Mouse (Mus musculus) hindbrain, embryonic 14.5 days (tissue): ENCODE data around the gene Tnnt2. TPM values are rescaled to one million over a fixed set of nuclear protein-coding genes. Genes with fewer than 3 reads are reported as not detected.

Experiments
- ATAC-seq: fragments of 200-750 bp; cut with Nextera tagmentation; 2 replicates; pipeline ENCODE4 v1.8.0; 2017; ENCODE audit warnings: moderate number of reproducible peaks, mild to moderate bottlenecking, moderate TSS enrichment, moderate library complexity; ENCODE audit not compliant: low FRiP score
- DNase-seq: peaks from one replicate; pipeline ENCODE4 v3.0.0-alpha.2; 2015; ENCODE audit warnings: low spot score
- H3K27ac ChIP-seq: fragments of 300-500 bp; sonication (generic); 2 replicates; pipeline ENCODE4 v1.5.1; 2014; ENCODE audit warnings: mild to moderate bottlenecking, moderate library complexity
- H3K27me3 ChIP-seq: fragments of 300-500 bp; sonication (generic); 2 replicates; pipeline ENCODE4 v1.6.1; 2014; ENCODE audit warnings: mild to moderate bottlenecking, low read length, mixed read lengths; ENCODE audit not compliant: control insufficient read depth, insufficient read depth
- H3K36me3 ChIP-seq: fragments of 300-500 bp; sonication (generic); replicated peaks from 2 replicates; pipeline ENCODE4 v1.6.1; 2014; ENCODE audit not compliant: control insufficient read depth, insufficient read depth
- H3K4me1 ChIP-seq: fragments of 300-500 bp; sonication (generic); replicated peaks from 2 replicates; pipeline ENCODE4 v1.6.1; 2014; ENCODE audit warnings: antibody characterized with exemption, low read length, mixed read lengths; ENCODE audit not compliant: control insufficient read depth, insufficient read depth
- H3K4me2 ChIP-seq: fragments of 300-500 bp; sonication (generic); replicated peaks from 2 replicates; pipeline ENCODE4 v1.6.1; 2014; ENCODE audit warnings: mild to moderate bottlenecking, moderate library complexity
- H3K4me3 ChIP-seq: fragments of 300-500 bp; sonication (generic); replicated peaks from 2 replicates; pipeline ENCODE4 v1.5.1; 2014; ENCODE audit warnings: mild to moderate bottlenecking, low read length
- H3K9ac ChIP-seq: fragments of 300-500 bp; sonication (generic); 2 replicates; pipeline ENCODE4 v1.6.1; 2014
- H3K9me3 ChIP-seq: fragments of 300-500 bp; sonication (generic); 2 replicates; pipeline ENCODE4 v1.6.1; 2016; ENCODE audit warnings: low read length; ENCODE audit not compliant: control insufficient read depth
- WGBS: fragments of 180-500 bp; shearing (Covaris S2); extraction: QIAGEN DNeasy Blood & Tissue Kit; methylation state at CpG from one replicate; pipeline ENCODE4 v1.1.7; 2014; 5-methylcytosine and 5-hydroxymethylcytosine counted together
- polyA plus RNA-seq: library from polyadenylated mRNA; unstranded; fragments of >200 nt; fragmentation: Nextera tagmentation; extraction: Ambion mirVana; gene quantifications from 2 replicates; pipeline ENCODE4 v1.2.1, GENCODE M21; 2014

Tnnt2 gene
- polyA plus RNA-seq, 1 experiment from 2014 or later: 0.70 TPM

- no peak overlapping the region for H3K4me3 ChIP-seq
- no peak overlapping the region for H3K9ac ChIP-seq
- ATAC-seq (no peak), DNase-seq (no peak)
- H3K4me1 ChIP-seq: no peaks in the 10 kb centered on the region
- no peak overlapping the region for H3K27ac ChIP-seq
- no peaks in the 10 kb centered on the region for H3K36me3 ChIP-seq
- H3K4me2 ChIP-seq: no peak overlapping the region
- 78% methylated on average over 20 of the region's 20 CpGs for WGBS
- no peaks in the 10 kb centered on the region for H3K27me3 ChIP-seq
- H3K9me3 ChIP-seq: no peaks in the 10 kb centered on the region
Measured at GRCm38 (mm10) chr1:135889461-135890185, 53.5 kb downstream of the Tnnt2 start.

- Histone ChIP-seq H3K9me3 (no peaks in the 10 kb centered on the region), H3K9ac (no peak overlapping the region), H3K4me1 (no peaks in the 10 kb centered on the region), H3K27me3 (no peaks in the 10 kb centered on the region), H3K4me3 (no peak overlapping the region), H3K4me2 (no peak overlapping the region), H3K27ac (no peak overlapping the region), H3K36me3 (no peaks in the 10 kb centered on the region)
- DNase-seq (no peak), ATAC-seq (no peak)
- WGBS: 83% methylated on average over 11 of the region's 11 CpGs
Measured at GRCm38 (mm10) chr1:135891424-135892216, 55.5 kb downstream of the Tnnt2 start.

GRCm38 (mm10) chr1:135892233-135892632 lies 56.1 kb downstream of the Tnnt2 start:
- ATAC-seq: no peak
- no peak overlapping the region for H3K4me2 ChIP-seq
- WGBS: 56% methylated on average over 6 of the region's 6 CpGs

GRCm38 (mm10) chr1:135892764-135893163 lies 56.6 kb downstream of the Tnnt2 start:
- Histone ChIP-seq H3K27ac (no peak overlapping the region), H3K4me2 (no peak overlapping the region), H3K4me1 (no peaks in the 10 kb centered on the region), H3K27me3 (no peaks in the 10 kb centered on the region), H3K9ac (no peak overlapping the region), H3K4me3 (no peak overlapping the region), H3K9me3 (no peaks in the 10 kb centered on the region), H3K36me3 (no peaks in the 10 kb centered on the region)
- DNase-seq: no peak
- no peak for ATAC-seq
- 84% methylated on average over 6 of the region's 6 CpGs for WGBS

More at GRCm38 (mm10) chr1:135892233-135892632, 56.1 kb downstream of the Tnnt2 start:
- Histone ChIP-seq H3K9me3 (no peaks in the 10 kb centered on the region), H3K27ac (no peak overlapping the region), H3K27me3 (no peaks in the 10 kb centered on the region), H3K4me3 (no peak overlapping the region), H3K4me1 (no peaks in the 10 kb centered on the region), H3K36me3 (no peaks in the 10 kb centered on the region), H3K9ac (no peak overlapping the region)
- no peak for DNase-seq

- Histone ChIP-seq H3K4me2 (no peak overlapping the region), H3K9me3 (no peaks in the 10 kb centered on the region), H3K4me3 (no peak overlapping the region), H3K4me1 (no peaks in the 10 kb centered on the region), H3K9ac (no peak overlapping the region), H3K27me3 (no peaks in the 10 kb centered on the region), H3K36me3 (no peaks in the 10 kb centered on the region), H3K27ac (no peak overlapping the region)
- ATAC-seq (no peak), DNase-seq (no peak)
- 89% methylated on average over 3 of the region's 3 CpGs for WGBS
Measured at GRCm38 (mm10) chr1:135893377-135893776, 57.2 kb downstream of the Tnnt2 start.

GRCm38 (mm10) chr1:135895367-135895766 lies 59.2 kb downstream of the Tnnt2 start:
- no peaks in the 10 kb centered on the region for H3K27me3 ChIP-seq
- WGBS: 88% methylated on average over 4 of the region's 4 CpGs
- H3K27ac ChIP-seq: no peak overlapping the region
- no peaks in the 10 kb centered on the region for H3K36me3 ChIP-seq
- no peak for ATAC-seq
- no peak for DNase-seq
- H3K9ac ChIP-seq: no peak overlapping the region
- H3K4me2 ChIP-seq: no peak overlapping the region
- H3K9me3 ChIP-seq: no peaks in the 10 kb centered on the region
- H3K4me3 ChIP-seq: no peak overlapping the region
- no peaks in the 10 kb centered on the region for H3K4me1 ChIP-seq

GRCm38 (mm10) chr1:135899295-135899694 lies 63.1 kb downstream of the Tnnt2 start:
- ATAC-seq (no peak), DNase-seq (no peak)
- Histone ChIP-seq H3K36me3 (no peaks in the 10 kb centered on the region), H3K4me2 (no peak overlapping the region), H3K4me1 (no peaks in the 10 kb centered on the region), H3K9ac (no peak overlapping the region), H3K27me3 (no peaks in the 10 kb centered on the region), H3K27ac (no peak overlapping the region), H3K4me3 (no peak overlapping the region), H3K9me3 (no peaks in the 10 kb centered on the region)
- WGBS: 93% methylated on average over 6 of the region's 6 CpGs

GRCm38 (mm10) chr1:135899991-135900515 lies 63.9 kb downstream of the Tnnt2 start:
- DNase-seq: no peak

More at GRCm38 (mm10) chr1:135899991-135900515, 63.9 kb downstream of the Tnnt2 start:
- no peak for ATAC-seq
- no peak overlapping the region for H3K9ac ChIP-seq
- 79% methylated on average over 7 of the region's 7 CpGs for WGBS
- H3K27ac ChIP-seq: no peak overlapping the region
- H3K9me3 ChIP-seq: no peaks in the 10 kb centered on the region
- no peaks in the 10 kb centered on the region for H3K36me3 ChIP-seq
- no peak overlapping the region for H3K4me3 ChIP-seq
- H3K4me1 ChIP-seq: no peaks in the 10 kb centered on the region
- H3K27me3 ChIP-seq: no peaks in the 10 kb centered on the region
- H3K4me2 ChIP-seq: no peak overlapping the region
